Mouse (Mus musculus) cerebellum, postnatal 14 days (tissue): Measurements from ENCODE around the gene Stap2.

Experiments used
- DNase-seq, 2 experiments: peaks; one replicate each; pipeline ENCODE4 v3.0.0; 2021; ENCODE audit warnings: mixed read lengths in 2 of 2

The Stap2 gene

DNA sequence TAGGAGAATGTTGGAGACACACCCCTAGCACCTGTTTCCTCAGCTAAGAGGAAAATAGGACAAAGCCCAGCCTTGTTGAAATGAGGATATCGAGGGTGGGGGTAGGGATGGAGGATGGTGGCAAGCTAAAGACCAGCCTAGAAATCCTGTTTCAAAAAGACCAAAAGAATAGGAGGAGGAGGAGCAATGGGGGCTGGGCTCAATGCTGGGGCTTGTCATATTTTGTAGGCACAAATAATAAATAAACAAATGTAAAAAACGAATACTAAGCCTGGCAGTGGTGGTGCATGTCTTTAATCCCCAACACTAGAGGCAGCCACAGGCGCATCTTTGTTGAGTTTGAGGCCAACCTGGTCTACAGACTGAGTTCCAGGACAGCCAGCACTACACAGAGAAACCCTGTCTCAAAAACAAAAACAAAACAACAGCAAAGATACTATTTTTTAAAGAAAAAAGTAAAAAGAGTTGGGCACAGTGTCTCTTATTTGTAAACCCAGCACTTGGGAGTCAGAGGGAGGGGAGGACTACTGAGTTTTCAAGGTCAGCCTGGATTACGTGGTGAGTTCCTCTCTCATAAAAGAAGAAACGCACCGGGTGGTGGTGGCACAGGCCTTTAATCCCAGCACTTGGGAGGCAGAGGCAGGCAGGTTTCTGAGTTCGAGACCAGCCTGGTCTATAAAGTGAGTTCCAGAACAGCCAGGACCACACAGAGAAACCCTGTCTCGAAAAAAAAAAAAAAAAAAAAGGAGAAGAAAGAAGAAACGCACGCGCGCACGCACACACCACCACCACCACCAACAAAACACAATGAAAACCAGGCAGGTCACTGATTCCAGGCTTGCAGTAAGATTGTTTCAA is 47.4 kb downstream of the Stap2 start:
- DNase-seq, result peak in 1 of 2 experiments; percentile 32

DNA sequence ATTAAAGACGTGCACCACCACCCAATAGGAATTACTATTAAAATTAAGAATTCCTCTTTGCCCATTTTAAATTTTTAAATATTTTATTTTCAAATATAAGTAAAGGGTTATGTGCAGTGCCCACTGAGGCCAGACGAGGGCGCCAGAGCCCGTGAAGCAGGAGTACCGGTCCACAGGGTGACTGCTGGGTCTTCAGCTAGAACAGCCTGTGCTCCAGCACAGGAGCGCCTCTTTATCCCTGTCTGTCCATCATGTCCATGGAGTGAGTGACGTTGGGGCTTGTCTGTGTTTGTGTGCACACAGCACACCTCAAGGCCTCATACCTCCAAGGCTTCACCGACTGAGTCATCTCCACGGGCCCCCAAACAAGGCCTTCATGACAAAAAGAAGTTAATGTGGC is 48.2 kb downstream of the Stap2 start:
- DNase-seq, result peak; percentile 86 to 91

DNA sequence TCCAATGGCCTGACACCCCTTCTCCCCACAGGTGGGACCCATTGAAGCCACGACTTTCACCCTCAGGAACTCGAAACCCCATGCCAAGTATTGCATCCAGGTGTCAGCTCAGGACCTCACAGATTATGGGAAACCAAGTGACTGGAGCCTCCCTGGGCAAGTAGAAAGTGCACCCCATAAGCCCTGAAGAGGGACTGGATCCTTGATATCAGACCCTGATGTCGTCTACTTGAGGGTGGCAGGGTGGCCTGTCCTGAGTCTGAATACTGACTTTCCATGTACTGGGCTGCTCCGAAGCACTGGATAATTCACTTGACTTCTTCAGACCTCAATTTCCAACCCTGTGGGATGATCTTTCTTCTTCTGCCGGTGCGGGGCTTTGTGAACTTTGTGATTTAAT is 48.8 kb downstream of the Stap2 start:
- no peak for DNase-seq

DNA sequence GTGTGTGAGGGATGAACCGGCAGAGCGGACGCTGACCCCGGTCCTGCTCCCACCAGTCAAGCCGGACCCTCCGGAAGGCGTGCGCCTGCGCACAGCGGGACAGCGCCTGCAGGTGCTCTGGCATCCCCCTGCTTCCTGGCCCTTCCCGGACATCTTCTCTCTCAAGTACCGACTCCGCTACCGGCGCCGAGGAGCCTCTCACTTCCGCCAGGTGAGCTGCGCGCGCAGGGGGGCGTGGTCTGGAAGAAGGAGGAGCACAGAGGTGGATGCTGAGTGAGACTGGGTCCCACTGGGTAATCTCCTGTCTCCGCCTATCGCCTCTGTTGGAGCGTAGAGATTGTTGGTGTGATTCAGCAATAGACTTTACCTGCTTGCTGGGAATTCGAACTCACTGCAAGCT is 49.3 kb downstream of the Stap2 start:
- peak; percentile 91 to 96 for DNase-seq

DNA sequence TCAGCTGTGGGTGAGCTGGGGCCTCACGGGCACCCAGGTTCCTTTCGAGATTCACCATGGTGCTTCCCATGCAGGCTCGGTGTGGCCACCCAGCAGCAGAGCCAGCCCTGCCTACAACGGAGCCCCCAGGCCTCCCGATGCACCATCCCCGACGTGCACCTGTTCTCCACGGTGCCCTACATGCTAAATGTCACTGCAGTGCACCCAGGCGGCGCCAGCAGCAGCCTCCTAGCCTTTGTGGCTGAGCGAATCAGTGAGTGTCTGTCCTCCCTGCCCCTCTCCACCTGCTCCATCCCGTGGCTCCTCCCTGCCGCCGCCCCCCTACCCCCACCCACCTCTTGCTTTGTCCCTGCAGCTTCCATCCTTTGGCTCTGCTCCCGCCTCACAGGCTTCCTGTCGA is 51.2 kb downstream of the Stap2 start:
- peak; percentile 3 to 23 for DNase-seq

DNA sequence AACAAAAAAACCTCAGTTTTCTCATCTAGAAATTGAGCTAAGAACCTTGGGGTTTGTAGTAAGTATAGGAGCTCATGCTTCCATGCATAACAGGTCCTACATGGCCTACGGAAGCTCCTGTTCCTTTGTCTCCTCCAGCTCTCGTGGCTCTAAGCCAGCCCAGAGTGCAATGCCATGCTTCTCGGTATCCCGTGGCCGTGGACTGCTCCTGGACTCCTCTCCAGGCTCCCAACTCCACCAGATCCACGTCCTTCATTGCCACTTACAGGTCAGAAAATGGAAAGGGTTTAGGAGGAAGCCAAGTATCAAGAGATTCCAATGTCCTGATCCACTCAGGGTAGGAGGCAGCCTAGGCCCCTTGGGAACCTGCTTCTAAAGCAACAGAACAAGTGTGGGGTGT is 51.6 kb downstream of the Stap2 start:
- peak; percentile 1 to 4 for DNase-seq

DNA sequence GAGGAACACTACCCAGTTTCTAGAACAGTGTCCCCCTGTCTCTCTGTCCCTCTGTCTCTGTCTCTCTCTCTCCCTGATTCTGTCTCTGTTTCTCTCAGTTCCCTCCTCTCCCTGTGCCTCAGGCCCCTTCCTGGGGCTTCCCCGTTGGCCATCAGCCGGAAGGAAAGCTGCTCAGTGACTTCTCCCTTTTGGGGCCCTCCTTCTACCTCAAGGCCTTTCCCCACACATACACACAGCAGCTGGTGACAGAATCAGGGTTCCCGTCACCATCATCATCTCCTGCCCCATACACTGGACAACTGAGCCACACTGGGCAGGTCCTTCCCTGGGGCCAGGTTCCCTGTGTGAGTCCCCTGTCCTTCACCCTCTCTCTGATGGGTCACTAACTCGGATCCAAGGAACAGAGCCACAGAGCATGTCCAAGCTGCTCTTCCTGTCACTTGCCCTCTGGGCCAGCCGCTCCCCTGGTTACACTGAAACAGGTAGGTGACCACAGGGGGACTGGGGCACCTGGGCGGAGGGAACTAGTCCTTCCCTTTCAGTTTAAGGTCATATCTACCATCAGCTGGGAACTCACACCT is 52.8 kb downstream of the Stap2 start, which contains the start of gene Ebi3:
Gene Ebi3, plus strand, starts transcription at position 194 of the 581 bp plus-strand sequence.
- no peak for DNase-seq

DNA sequence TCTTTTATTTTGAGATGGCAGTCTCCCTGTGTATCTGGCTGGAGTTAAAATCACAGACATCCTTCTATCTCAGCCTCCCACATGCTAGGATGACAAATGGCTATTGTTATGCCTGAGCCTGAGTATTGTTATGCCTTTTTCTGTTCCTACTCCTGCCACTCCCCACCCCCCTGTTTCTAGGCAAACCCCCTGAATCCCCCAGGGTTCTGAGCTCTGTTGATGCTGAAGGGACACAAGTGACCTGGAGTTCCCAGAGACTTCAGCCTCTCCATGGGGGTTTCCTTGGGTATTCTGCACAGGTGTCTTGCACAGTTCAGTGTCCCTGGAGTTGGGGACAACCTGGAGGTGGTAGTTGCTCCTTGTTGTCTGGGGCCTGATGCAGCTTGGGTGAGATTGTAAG is 53.3 kb downstream of the Stap2 start:
- no peak for DNase-seq

DNA sequence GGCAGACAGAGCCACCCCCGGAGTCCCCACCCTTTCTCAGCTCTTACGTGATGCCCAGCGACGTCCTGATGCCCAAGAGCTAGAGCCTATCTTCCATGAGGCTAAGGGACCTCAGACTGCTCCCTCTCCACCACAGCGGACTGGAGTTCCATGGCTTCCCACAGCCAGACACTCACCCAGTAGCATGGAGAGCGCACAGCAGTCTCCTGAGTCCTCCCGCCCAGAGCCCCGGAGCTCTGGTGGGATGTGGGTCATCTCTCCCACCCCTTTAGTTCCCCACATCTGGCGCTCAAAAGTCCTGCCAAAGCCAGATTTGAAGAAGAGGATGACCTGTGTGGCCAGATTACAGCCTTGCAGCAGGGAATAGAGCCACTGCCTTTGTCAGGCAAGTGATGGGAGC is 54.8 kb downstream of the Stap2 start:
- no peak for DNase-seq

DNA sequence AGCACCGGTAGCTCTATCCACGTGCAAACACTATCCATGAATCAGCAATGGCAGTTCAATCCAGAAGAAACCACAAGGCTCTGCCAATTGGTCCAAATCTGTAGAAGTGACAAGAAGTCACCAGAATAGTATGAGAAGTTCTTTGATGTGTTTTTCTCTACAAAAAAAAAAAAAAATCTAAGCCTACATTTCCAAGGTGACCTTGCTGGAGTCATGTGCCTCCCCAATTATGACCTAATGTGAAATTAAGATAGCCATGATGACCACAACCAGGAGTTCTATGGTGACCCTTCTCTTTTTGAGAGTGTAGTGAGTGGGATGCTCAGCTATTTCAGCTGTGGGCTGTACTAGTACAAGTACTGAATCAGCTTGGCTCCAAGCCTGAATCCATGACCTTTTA is 56.0 kb downstream of the Stap2 start, which contains the start of gene Zfp119b:
Gene Zfp119b, minus strand, starts transcription at position 101 of the 400 bp plus-strand sequence.
- DNase-seq, result no peak

DNA sequence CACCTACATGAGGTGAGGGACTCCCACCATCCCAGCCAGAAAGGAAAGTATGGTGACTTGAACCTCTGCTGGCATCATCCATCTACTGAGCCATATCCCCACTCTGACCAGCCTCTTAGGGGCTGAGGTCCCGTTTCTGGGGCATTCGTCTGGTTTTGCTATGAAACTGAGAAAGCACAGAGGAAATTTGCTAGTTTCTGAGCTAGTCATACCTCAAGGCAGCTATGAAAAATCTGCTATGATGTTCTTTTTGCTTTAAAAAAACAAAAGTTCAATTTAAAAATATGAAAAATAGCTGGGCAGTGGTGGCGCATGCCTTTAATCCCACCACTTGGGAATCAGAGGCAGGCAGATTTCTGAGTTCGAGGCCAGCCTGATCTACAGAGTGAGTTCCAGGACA is 56.7 kb downstream of the Stap2 start:
- no peak for DNase-seq
